Mouse (Mus musculus): ENCODE data around the gene Tdgf1.

DNA sequence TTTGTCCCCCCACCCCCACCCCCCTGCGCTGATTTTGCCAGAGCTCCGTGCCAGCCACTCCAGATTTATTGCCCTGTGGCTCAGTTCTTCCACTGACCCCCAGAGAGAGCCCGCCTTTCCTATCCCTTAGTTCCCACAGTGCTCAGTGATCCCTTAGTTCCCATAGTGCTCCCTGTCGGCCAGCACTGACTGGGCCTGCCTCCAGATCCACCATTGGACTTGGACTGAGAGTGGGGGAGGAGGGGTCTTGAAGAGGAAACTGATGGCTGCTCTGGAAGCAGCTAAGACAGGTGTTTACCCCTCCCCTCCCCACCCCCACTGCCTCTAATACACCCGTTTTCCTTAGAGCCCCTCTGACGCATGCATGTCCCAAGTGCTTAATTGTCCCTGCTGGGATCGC is 50.0 kb downstream of the Tdgf1 start:
- TF ChIP-seq CTCF (IDR thresholded peaks at IDR 0.05; ENCODE audit: low read depth) (no peak), EP300 (IDR thresholded peaks at IDR 0.05; ENCODE audit: low read depth) (no peak)

All from liver, postnatal 0 days (tissue).